Mouse (Mus musculus) midbrain, embryonic 13.5 days (tissue): Measurements from ENCODE around the gene Map4. TPM values are rescaled to one million over a fixed set of nuclear protein-coding genes. Genes with fewer than 3 reads are reported as not detected.

ENCODE experiments used
- ATAC-seq: fragments of 200-750 bp; cut with Nextera tagmentation; 2 replicates; pipeline ENCODE4 v1.8.0; 2017; ENCODE audit warnings: mild to moderate bottlenecking, moderate TSS enrichment, moderate library complexity
- H3K27ac ChIP-seq: fragments of 300-500 bp; sonication (generic); 2 replicates; pipeline ENCODE4 v1.5.1; 2015; ENCODE audit warnings: inconsistent platforms, mild to moderate bottlenecking, moderate library complexity
- H3K27me3 ChIP-seq: fragments of 300-500 bp; sonication (generic); 2 replicates; pipeline ENCODE4 v1.6.1; 2015; ENCODE audit warnings: mild to moderate bottlenecking, inconsistent platforms
- H3K36me3 ChIP-seq: fragments of 300-500 bp; sonication (generic); 2 replicates; pipeline ENCODE4 v1.6.1; 2015; ENCODE audit warnings: mild to moderate bottlenecking, inconsistent platforms
- H3K4me1 ChIP-seq: fragments of 300-500 bp; sonication (generic); replicated peaks from 2 replicates; pipeline ENCODE4 v1.6.1; 2015; ENCODE audit warnings: inconsistent platforms
- H3K4me2 ChIP-seq: fragments of 300-500 bp; sonication (generic); replicated peaks from 2 replicates; pipeline ENCODE4 v1.6.1; 2015; ENCODE audit warnings: moderate library complexity, mild to moderate bottlenecking, inconsistent platforms
- H3K4me3 ChIP-seq: fragments of 300-500 bp; sonication (generic); replicated peaks from 2 replicates; pipeline ENCODE4 v1.5.1; 2015; ENCODE audit warnings: mild to moderate bottlenecking, inconsistent platforms
- H3K9ac ChIP-seq: fragments of 300-500 bp; sonication (generic); replicated peaks from 2 replicates; pipeline ENCODE4 v1.6.1; 2015; ENCODE audit warnings: mild to moderate bottlenecking, inconsistent platforms
- H3K9me3 ChIP-seq: fragments of 300-500 bp; sonication (generic); 2 replicates; pipeline ENCODE4 v1.6.1; 2016; ENCODE audit warnings: mild to moderate bottlenecking, inconsistent platforms
- WGBS: fragments of 180-500 bp; shearing (Covaris S2); methylation state at CpG from one replicate; pipeline ENCODE4 v1.1.7; 2015; 5-methylcytosine and 5-hydroxymethylcytosine counted together
- polyA plus RNA-seq: library from polyadenylated mRNA; unstranded; fragments of >200 nt; fragmentation: Nextera tagmentation; extraction: Ambion mirVana; gene quantifications from 2 replicates; pipeline ENCODE4 v1.2.1, GENCODE M21; 2015

Map4 gene
- 127 and 129 TPM in 2 replicates for polyA plus RNA-seq

GRCm38 (mm10) chr9:109931257-109932171 is at the start of gene Map4:
TSS of gene Map4 (plus strand) at chr9:109931460.
- Histone ChIP-seq H3K4me2 (peak within 1 kb of the TSS; percentile 76), H3K36me3 (no peaks in the 10 kb centered on the region), H3K27ac (peak within 1 kb of the TSS; percentile 93), H3K27me3 (no peaks in the 10 kb centered on the region), H3K9ac (peak within 1 kb of the TSS; percentile 84), H3K4me1 (peaks cover 14% of the 10 kb centered on the region), H3K4me3 (peak within 1 kb of the TSS; percentile 82), H3K9me3 (no peaks in the 10 kb centered on the region)
- WGBS: under 1% methylated on average over 84 of the region's 94 CpGs
- ATAC-seq: peak; percentile 99

- Histone ChIP-seq H3K4me1 (no peaks in the 10 kb centered on the region), H3K36me3 (peaks cover 99% of the 10 kb centered on the region), H3K4me3 (no peak overlapping the region), H3K9me3 (no peaks in the 10 kb centered on the region), H3K9ac (no peak overlapping the region), H3K27ac (no peak overlapping the region), H3K27me3 (no peaks in the 10 kb centered on the region), H3K4me2 (no peak overlapping the region)
- no peak for ATAC-seq
- 86% methylated on average over 4 of the region's 4 CpGs for WGBS
Measured at GRCm38 (mm10) chr9:109886259-109886658, 45.0 kb upstream of the Map4 start.

GRCm38 (mm10) chr9:109887321-109887720 is 43.9 kb upstream of the Map4 start:
- no peak overlapping the region for H3K9ac ChIP-seq
- WGBS: 91% methylated on average over 5 of the region's 5 CpGs
- H3K4me2 ChIP-seq: no peak overlapping the region
- no peak overlapping the region for H3K4me3 ChIP-seq
- H3K27ac ChIP-seq: no peak overlapping the region
- H3K27me3 ChIP-seq: no peaks in the 10 kb centered on the region
- peaks cover 99% of the 10 kb centered on the region for H3K36me3 ChIP-seq
- no peaks in the 10 kb centered on the region for H3K4me1 ChIP-seq
- ATAC-seq: no peak
- H3K9me3 ChIP-seq: no peaks in the 10 kb centered on the region

- Histone ChIP-seq H3K4me3 (no peak overlapping the region), H3K27ac (no peak overlapping the region), H3K9ac (no peak overlapping the region), H3K27me3 (no peaks in the 10 kb centered on the region), H3K9me3 (no peaks in the 10 kb centered on the region), H3K4me1 (no peaks in the 10 kb centered on the region; the same call in 1 of the 2 replicates), H3K36me3 (peaks cover 68% of the 10 kb centered on the region), H3K4me2 (no peak overlapping the region)
- WGBS: 93% methylated on average over 8 of the region's 8 CpGs
- no peak for ATAC-seq
Measured at GRCm38 (mm10) chr9:109891501-109891900, 39.8 kb upstream of the Map4 start.

GRCm38 (mm10) chr9:109892651-109893250 is 38.5 kb upstream of the Map4 start:
- H3K36me3 ChIP-seq: peaks cover 58% of the 10 kb centered on the region
- no peak overlapping the region for H3K27ac ChIP-seq
- no peak overlapping the region for H3K4me3 ChIP-seq
- H3K4me1 ChIP-seq: no peaks in the 10 kb centered on the region; the same call in 1 of the 2 replicates
- no peaks in the 10 kb centered on the region for H3K27me3 ChIP-seq
- no peaks in the 10 kb centered on the region for H3K9me3 ChIP-seq
- WGBS: 72% methylated on average over 5 of the region's 5 CpGs
- H3K9ac ChIP-seq: no peak overlapping the region
- peak; percentile 32; the same call in 1 of the 2 replicates for ATAC-seq
- H3K4me2 ChIP-seq: no peak overlapping the region

GRCm38 (mm10) chr9:109894413-109895090 is 36.7 kb upstream of the Map4 start:
- 37% methylated on average over 6 of the region's 6 CpGs for WGBS

GRCm38 (mm10) chr9:109895593-109895992 is 35.7 kb upstream of the Map4 start:
- no peak overlapping the region for H3K9ac ChIP-seq
- H3K36me3 ChIP-seq: peaks cover 30% of the 10 kb centered on the region
- H3K4me2 ChIP-seq: no peak overlapping the region
- H3K4me3 ChIP-seq: no peak overlapping the region
- WGBS: 92% methylated on average over 6 of the region's 6 CpGs
- no peaks in the 10 kb centered on the region; the same call in 1 of the 2 replicates for H3K4me1 ChIP-seq
- ATAC-seq: no peak
- H3K9me3 ChIP-seq: no peaks in the 10 kb centered on the region
- H3K27ac ChIP-seq: no peak overlapping the region
- no peaks in the 10 kb centered on the region for H3K27me3 ChIP-seq

More at GRCm38 (mm10) chr9:109894413-109895090, 36.7 kb upstream of the Map4 start:
- H3K9me3 ChIP-seq: no peaks in the 10 kb centered on the region
- no peaks in the 10 kb centered on the region for H3K27me3 ChIP-seq
- H3K4me2 ChIP-seq: no peak overlapping the region
- peaks cover 40% of the 10 kb centered on the region for H3K36me3 ChIP-seq
- H3K4me1 ChIP-seq: no peaks in the 10 kb centered on the region; the same call in 1 of the 2 replicates
- peak overlapping the region; percentile 59 for H3K9ac ChIP-seq
- no peak overlapping the region for H3K4me3 ChIP-seq
- ATAC-seq: peak; percentile 91
- H3K27ac ChIP-seq: peak overlapping the region; percentile 83

GRCm38 (mm10) chr9:109896253-109897150 is 34.8 kb upstream of the Map4 start:
- Histone ChIP-seq H3K27ac (no peak overlapping the region), H3K4me3 (no peak overlapping the region), H3K4me2 (no peak overlapping the region), H3K4me1 (no peaks in the 10 kb centered on the region; the same call in 1 of the 2 replicates), H3K9me3 (no peaks in the 10 kb centered on the region), H3K27me3 (no peaks in the 10 kb centered on the region), H3K36me3 (peaks cover 21% of the 10 kb centered on the region), H3K9ac (no peak overlapping the region)
- ATAC-seq: no peak
- 86% methylated on average over 8 of the region's 8 CpGs for WGBS

GRCm38 (mm10) chr9:109898027-109898426 is 33.2 kb upstream of the Map4 start:
- Histone ChIP-seq H3K4me2 (no peak overlapping the region), H3K4me3 (no peak overlapping the region), H3K9ac (no peak overlapping the region), H3K36me3 (peaks cover 11% of the 10 kb centered on the region), H3K27ac (no peak overlapping the region), H3K4me1 (no peaks in the 10 kb centered on the region; the same call in 1 of the 2 replicates), H3K27me3 (no peaks in the 10 kb centered on the region), H3K9me3 (no peaks in the 10 kb centered on the region)
- WGBS: 70% methylated on average over 2 of the region's 2 CpGs
- ATAC-seq: no peak

GRCm38 (mm10) chr9:109899361-109899760 is 31.9 kb upstream of the Map4 start:
- WGBS: 68% methylated on average over 10 of the region's 15 CpGs
- H3K4me3 ChIP-seq: no peak overlapping the region
- ATAC-seq: no peak
- no peak overlapping the region for H3K27ac ChIP-seq
- no peak overlapping the region for H3K9ac ChIP-seq
- peaks cover 5% of the 10 kb centered on the region; the same call in 1 of the 2 replicates for H3K36me3 ChIP-seq
- no peaks in the 10 kb centered on the region for H3K9me3 ChIP-seq
- H3K27me3 ChIP-seq: no peaks in the 10 kb centered on the region
- H3K4me2 ChIP-seq: no peak overlapping the region
- no peaks in the 10 kb centered on the region; the same call in 1 of the 2 replicates for H3K4me1 ChIP-seq

GRCm38 (mm10) chr9:109899774-109900173 is 31.5 kb upstream of the Map4 start:
- Histone ChIP-seq H3K27ac (no peak overlapping the region), H3K4me2 (no peak overlapping the region), H3K9ac (no peak overlapping the region), H3K4me1 (no peaks in the 10 kb centered on the region), H3K9me3 (no peaks in the 10 kb centered on the region), H3K4me3 (no peak overlapping the region), H3K36me3 (peaks cover 5% of the 10 kb centered on the region; the same call in 1 of the 2 replicates), H3K27me3 (no peaks in the 10 kb centered on the region)
- no peak for ATAC-seq
- 82% methylated on average over 8 of the region's 8 CpGs for WGBS
